Mouse (Mus musculus) CD4-positive, CD25-positive, alpha-beta regulatory T cell, adult 4 months (primary cell): ENCODE measurements around the gene C1qtnf2. TPM values are rescaled to one million over a fixed set of nuclear protein-coding genes. Genes with fewer than 3 reads are reported as not detected.

Source experiments
- ATAC-seq: one replicate; pipeline ENCODE4 v1.8.0; 2017
- polyA plus RNA-seq, 2 experiments: library from polyadenylated mRNA; unstranded; fragments of 100-300 nt; shearing (Covaris generic); gene quantifications; one replicate each; pipeline ENCODE4 v1.2.1; 2017

The C1qtnf2 gene
- polyA plus RNA-seq, 2 experiments from 2014 or later: not detected

- no peak for ATAC-seq
These were observed 63.0 kb downstream of the C1qtnf2 start for GRCm38 (mm10) chr11:43537074-43537473.

GRCm38 (mm10) chr11:43539863-43540262 is 65.8 kb downstream of the C1qtnf2 start:
- no peak for ATAC-seq

Other genes with a start within 250 kb of the C1qtnf2 start
- 100 to 1,000 TPM; 183 to 195 TPM for gene Pttg1, start 48.0 kb upstream of the C1qtnf2 start, polyA plus RNA-seq
- gene Slu7, start 40.5 kb upstream of the C1qtnf2 start, polyA plus RNA-seq: 100 to 1,000 TPM; 103 to 115 TPM
- under 1 TPM in 1 of 2 experiments, not detected in 1; 0.24 TPM for gene Ccnjl, start 54.5 kb downstream of the C1qtnf2 start, polyA plus RNA-seq
- not detected for gene 4933415A04Rik, start 112.8 kb downstream of the C1qtnf2 start, polyA plus RNA-seq
- not detected for gene Fabp6, start 127.3 kb downstream of the C1qtnf2 start, polyA plus RNA-seq
- gene Pwwp2a, start 207.7 kb downstream of the C1qtnf2 start, polyA plus RNA-seq: 10 to 100 TPM; 23.8 to 34.8 TPM